Mouse (Mus musculus) embryonic fibroblast, embryonic 13.5 days (primary cell): ENCODE measurements around the gene Tstd1. TPM values are rescaled to one million over a fixed set of nuclear protein-coding genes. Genes with fewer than 3 reads are reported as not detected.

Experiments
- H3K27ac ChIP-seq: 2 replicates; pipeline ENCODE4 v1.5.1; 2012; ENCODE audit warnings: low read length, control low read depth, inconsistent platforms; ENCODE audit not compliant: insufficient read depth
- H3K4me1 ChIP-seq: 2 replicates; pipeline ENCODE4 v1.6.1; 2011; ENCODE audit warnings: low read length; ENCODE audit not compliant: control insufficient read depth, insufficient read depth
- H3K4me3 ChIP-seq: 2 replicates; pipeline ENCODE4 v1.5.1; 2011; ENCODE audit warnings: mild to moderate bottlenecking, control low read depth, low read length; ENCODE audit not compliant: insufficient read depth
- CTCF ChIP-seq: IDR thresholded peaks from 2 replicates; pipeline ENCODE4 v1.5.1; 2011; ENCODE audit warnings: mild to moderate bottlenecking, control low read depth, low read length, moderate library complexity, borderline replicate concordance; ENCODE audit not compliant: insufficient read depth
- POLR2A ChIP-seq: IDR thresholded peaks from 2 replicates; pipeline ENCODE4 v1.6.1; 2011; ENCODE audit warnings: low read depth, mild to moderate bottlenecking, control low read depth, low read length, moderate library complexity
- polyA plus RNA-seq: library from polyadenylated mRNA; stranded (reverse); fragments of >200 nt; gene quantifications from 2 replicates; pipeline ENCODE4 v1.2.4, GENCODE M21; 2011; ENCODE audit warnings: low read depth; ENCODE audit not compliant: missing spikeins, insufficient read length

The Tstd1 gene
- polyA plus RNA-seq, 1 experiment: 1.9 TPM

- TF ChIP-seq CTCF (no peak), POLR2A (no peak)
- Histone ChIP-seq H3K4me1 (0 out of 2 replicates have a peak, but pooled peaks cover 2% of the 10 kb centered on the region), H3K4me3 (no peak overlapping the region), H3K27ac (no peak overlapping the region)
Observed at GRCm38 (mm10) chr1:171466565-171466964, 47.9 kb downstream of the Tstd1 start.

- Histone ChIP-seq H3K4me3 (no peak overlapping the region), H3K27ac (peak overlapping the region; percentile 55), H3K4me1 (0 out of 2 replicates have a peak, but pooled peaks cover 2% of the 10 kb centered on the region)
- TF ChIP-seq POLR2A: no peak
- no peak for TF ChIP-seq CTCF
Observed at GRCm38 (mm10) chr1:171469678-171470077, 51.0 kb downstream of the Tstd1 start.

Other genes with a start within 250 kb of the Tstd1 start
- gene Pcp4l1, start 222.6 kb upstream of the Tstd1 start, polyA plus RNA-seq: 6.2 and 12.2 TPM in 2 replicates
- not detected in 2 replicates for gene Nr1i3, start 204.9 kb upstream of the Tstd1 start, polyA plus RNA-seq
- 26.9 and 29.9 TPM in 2 replicates for gene Tomm40l, start 196.4 kb upstream of the Tstd1 start, polyA plus RNA-seq
- gene Apoa2, start 193.8 kb upstream of the Tstd1 start, polyA plus RNA-seq: 1.2 and 1.3 TPM in 2 replicates
- gene Fcer1g, start 184.5 kb upstream of the Tstd1 start, polyA plus RNA-seq: 1.6 and 7.1 TPM in 2 replicates
- 24.3 and 25.8 TPM in 2 replicates for gene Adamts4, start 168.5 kb upstream of the Tstd1 start, polyA plus RNA-seq
- 226 and 234 TPM in 2 replicates for gene Ndufs2, start 167.5 kb upstream of the Tstd1 start, polyA plus RNA-seq
- gene B4galt3, start 148.5 kb upstream of the Tstd1 start, polyA plus RNA-seq: 53.2 and 55.1 TPM in 2 replicates
- 23.9 and 24.3 TPM in 2 replicates for gene Ppox, start 137.7 kb upstream of the Tstd1 start, polyA plus RNA-seq
- 36.8 and 59.0 TPM in 2 replicates for gene Usp21, start 130.9 kb upstream of the Tstd1 start, polyA plus RNA-seq
- gene Ufc1, start 123.8 kb upstream of the Tstd1 start, polyA plus RNA-seq: 77.8 and 81.9 TPM in 2 replicates
- 43.1 and 53.2 TPM in 2 replicates for gene Dedd, start 89.7 kb upstream of the Tstd1 start, polyA plus RNA-seq
- gene Nit1, start 73.2 kb upstream of the Tstd1 start, polyA plus RNA-seq: 33.6 and 36.9 TPM in 2 replicates
- gene Pfdn2, start 73.2 kb upstream of the Tstd1 start, polyA plus RNA-seq: 97.0 and 103 TPM in 2 replicates
- not detected in 2 replicates for gene Klhdc9, start 58.1 kb upstream of the Tstd1 start, polyA plus RNA-seq
- 0.15 TPM in 1 of 2 replicates, not detected in the other for gene Nectin4, start 48.8 kb upstream of the Tstd1 start, polyA plus RNA-seq
- gene Arhgap30, start 29.9 kb upstream of the Tstd1 start, polyA plus RNA-seq: 0.47 TPM in 1 of 2 replicates, not detected in the other
- 28.3 and 37.3 TPM in 2 replicates for gene Usf1, start 7.6 kb upstream of the Tstd1 start, polyA plus RNA-seq
- 7.4 and 9.4 TPM in 2 replicates for gene F11r, start 18.7 kb downstream of the Tstd1 start, polyA plus RNA-seq
- 4.0 and 6.1 TPM in 2 replicates for gene Alyref2, start 84.6 kb downstream of the Tstd1 start, polyA plus RNA-seq
- not detected in 2 replicates for gene Itln1, start 116.4 kb downstream of the Tstd1 start, polyA plus RNA-seq
- gene Cd244a, start 140.3 kb downstream of the Tstd1 start, polyA plus RNA-seq: 0.40 TPM in 1 of 2 replicates, not detected in the other
- gene Ly9, start 188.5 kb downstream of the Tstd1 start, polyA plus RNA-seq: 0.47 TPM in 1 of 2 replicates, not detected in the other
- gene Slamf7, start 234.2 kb downstream of the Tstd1 start, polyA plus RNA-seq: not detected in 2 replicates